Mouse (Mus musculus): ENCODE data around the gene Gm26602.
A peak's percentile ranks its signal among the peaks of the same experiment; 100 is the strongest.
"Not testable (repeated sequence)": the region's sequence is repeated elsewhere in the genome, so short reads cannot be mapped to it uniquely, and the experiment has no call there.

Gene Gm26602

DNA sequence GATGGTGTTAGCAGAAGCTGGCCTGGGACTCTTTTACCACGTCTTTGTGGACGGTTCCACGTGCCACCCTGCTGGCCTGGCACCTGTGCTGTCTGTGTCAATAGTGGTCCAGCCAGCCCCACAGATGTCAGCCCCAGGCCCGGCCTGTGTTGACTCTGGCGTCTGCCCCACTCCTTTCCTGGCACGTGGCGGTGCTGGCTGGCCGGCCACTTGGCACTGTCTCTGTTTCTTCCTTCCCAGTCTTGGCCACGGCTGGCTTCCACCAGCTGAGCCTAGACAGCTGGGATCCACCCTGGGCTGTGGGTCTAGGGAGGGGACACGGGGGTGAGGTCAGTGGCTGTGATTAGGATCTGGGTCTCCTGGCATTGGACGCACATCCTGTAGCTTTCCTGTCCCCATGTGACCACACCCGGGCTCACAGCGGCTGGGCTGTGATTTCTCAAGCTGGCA is 23.6 kb downstream of the Gm26602 start:
- DNase-seq = peak; percentile 71

DNA sequence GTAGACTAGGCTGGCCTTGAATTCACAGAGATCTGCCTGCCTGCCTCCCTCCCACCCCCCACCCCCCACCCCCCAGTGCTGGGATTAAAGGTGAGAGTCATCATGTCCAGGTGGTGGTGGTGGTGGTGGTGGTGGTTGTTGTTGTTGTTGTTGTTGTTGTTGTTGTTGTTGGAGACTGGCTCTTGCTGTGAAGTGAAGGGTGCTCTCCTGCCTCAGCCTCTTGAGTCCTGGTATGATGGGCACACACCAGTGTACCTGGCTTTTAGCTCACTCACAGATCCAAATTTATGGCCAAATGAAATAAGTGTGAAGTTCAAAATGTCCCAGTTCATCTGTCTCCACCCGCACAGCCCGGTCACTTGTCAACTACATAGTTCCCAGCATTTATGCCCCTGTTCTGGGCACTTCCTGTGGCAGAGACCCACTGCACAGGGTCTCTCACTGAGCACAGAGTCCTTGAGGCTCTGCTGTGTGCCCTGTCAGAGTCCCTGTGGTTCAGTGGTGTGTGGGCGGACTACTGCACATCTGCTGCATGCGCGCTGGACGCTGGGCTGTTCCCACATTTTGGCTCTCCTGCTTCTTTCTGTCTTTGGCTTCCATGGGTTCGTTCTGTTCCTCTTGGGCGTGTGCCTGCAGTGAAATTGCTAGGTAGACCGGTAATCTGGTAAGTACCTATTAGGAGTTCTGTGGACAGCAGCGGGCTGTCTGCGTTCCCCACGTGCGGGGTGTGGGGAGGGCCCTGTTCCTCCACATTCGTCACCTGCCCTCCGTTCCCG is 24.3 kb downstream of the Gm26602 start:
- DNase-seq = no peak

DNA sequence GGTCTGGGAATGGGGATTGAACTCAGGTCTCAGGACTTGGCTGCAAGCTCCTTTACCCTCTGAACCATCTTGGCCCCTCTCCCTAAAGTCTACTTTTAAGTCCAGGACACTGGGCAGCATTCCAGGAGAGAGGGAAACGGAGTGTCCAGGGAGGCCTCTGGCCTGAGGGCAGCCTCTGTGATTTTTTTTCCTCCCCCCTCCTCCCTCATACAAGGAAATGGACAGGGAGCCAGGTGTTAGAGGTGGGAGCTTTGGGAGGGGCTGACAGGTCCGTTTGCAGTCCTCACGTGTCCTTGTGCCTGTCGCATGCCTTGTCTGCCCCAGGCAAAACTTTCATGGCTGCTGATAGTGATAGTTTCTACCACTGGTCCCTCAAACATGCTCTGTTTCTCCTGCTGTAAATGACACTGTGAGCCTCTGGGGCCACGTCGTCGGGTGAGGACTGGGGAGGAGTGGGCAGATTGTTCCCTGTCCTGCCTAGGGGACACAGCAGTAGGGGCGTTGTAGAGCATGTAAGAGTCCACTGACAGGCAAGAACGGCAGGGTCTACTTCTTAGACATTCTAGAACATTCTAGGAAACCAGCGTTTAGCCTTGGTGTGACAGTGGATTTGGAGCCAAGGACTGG is 25.7 kb downstream of the Gm26602 start:
- DNase-seq = no peak

DNA sequence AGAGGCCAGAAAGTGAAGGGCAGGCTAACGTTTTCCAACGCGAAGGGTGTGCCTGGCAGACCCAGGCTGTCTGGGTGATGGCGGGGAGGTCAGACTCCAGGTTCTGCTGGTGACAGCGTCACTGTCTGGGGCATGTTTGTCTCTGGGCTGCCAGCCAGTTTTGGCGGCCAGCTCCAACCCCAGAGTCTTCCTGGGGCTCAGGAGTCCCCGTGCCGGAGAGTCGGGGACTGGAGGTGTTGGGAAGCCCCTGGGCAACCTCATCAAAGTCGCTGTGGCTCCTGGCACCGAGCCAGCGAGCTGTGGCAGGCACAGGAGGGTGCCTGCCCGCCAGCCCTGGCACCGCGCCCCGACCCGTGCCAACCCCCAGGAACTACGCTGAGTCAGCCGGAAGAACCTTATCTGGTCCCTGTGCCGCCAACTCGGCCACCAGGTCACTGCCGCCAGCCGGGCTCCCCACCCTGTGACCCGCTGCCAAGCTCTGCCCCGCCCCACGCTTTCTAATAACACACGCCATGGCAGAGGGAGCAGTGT is 26.3 kb downstream of the Gm26602 start:
- DNase-seq = no peak

DNA sequence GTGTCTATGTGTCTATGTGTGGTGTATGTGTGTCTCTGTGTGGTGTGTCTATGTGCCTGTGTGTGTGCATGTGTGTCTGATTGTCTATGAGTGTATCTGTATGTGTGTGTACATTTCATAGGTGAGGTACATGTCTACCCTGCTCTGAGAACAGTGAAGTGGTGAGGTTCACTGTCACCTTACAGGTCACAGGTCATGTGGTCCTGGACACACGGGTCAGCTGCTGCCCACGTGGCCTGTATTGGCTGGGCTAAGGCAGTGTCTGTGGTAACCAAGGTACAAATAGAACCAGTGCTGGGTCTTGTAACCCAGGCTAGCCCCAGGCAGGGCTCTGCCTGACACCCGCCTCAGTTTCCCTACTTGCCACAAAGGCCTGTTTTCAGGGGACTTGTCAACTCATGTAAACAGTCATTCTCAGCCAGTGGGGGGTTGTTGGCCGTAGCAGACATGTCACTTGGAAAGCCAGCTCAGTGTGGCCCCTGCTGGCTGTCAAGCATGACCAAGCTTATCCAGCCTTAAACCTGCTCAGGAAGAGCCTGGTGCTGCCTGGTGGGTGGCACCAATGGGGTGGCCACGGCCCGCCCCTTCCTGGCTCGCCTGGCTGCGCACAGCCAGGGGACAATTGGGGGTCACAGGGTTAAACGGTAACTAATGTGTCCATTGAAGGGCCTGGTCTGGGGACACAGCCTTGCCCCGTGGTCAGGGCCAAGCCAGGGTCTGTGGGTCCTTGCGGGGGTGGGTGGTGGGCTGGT is 27.3 kb downstream of the Gm26602 start:
- DNase-seq = no peak

DNA sequence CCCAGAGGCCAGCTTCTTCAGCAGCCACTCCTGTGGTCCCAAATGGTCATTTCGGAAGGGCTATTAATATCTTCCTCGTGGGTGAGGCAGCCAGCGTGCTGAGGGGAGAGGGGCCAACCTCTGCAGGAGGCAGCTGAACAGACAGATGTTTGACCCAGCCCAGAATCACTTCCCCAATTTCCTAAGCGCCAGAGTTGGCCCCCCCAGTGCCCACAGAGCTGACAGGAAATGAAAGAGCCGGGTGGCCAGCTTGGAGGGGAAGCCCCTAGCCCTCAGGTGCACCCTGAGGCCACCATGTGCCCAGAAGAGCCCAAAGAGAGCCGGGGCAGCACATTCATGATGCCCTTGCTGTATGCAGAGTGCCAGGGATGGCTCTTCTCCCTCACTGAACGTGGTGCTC is 30.1 kb downstream of the Gm26602 start:
- DNase-seq = no peak

DNA sequence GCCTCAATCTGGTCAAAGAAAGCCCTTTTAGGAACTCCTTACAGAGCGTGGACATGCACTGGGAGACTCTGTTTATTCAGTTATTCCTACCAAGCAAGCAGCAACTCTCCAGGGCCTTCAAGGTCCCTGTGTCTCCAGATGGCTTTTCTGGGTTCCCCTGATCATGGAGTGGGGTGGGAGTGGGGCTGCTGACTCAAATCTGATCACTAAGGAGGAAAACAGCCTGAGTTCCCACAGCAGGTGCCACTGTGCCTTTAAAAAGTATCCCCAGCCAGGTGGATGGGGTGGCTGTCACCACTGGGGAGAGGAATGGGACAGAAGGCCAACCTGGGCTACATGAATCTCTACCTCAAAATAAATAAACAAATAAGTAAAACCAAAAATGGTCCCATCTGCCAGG is 32.3 kb downstream of the Gm26602 start:
- DNase-seq = no peak

DNA sequence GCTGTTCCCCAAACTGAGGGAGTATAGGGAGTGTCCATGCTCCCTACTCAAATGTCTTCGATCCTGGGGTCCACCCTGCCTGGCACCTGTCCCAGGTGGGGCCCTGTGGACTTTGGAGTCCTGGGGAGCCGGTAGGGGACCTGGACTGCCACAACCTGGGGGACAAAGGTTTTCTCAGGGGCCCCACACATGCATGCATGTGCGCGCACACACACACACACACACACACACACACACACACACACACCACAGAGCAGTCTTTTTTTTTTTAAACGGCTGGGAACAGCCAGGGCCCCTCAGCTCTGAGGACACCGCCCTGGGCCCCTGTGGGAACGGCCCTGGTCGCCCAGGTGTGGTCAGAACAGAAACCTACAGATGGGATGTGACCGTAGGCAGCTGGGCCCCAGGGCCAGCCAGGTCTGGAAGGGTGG is 32.8 kb downstream of the Gm26602 start:
- no peak for DNase-seq

DNA sequence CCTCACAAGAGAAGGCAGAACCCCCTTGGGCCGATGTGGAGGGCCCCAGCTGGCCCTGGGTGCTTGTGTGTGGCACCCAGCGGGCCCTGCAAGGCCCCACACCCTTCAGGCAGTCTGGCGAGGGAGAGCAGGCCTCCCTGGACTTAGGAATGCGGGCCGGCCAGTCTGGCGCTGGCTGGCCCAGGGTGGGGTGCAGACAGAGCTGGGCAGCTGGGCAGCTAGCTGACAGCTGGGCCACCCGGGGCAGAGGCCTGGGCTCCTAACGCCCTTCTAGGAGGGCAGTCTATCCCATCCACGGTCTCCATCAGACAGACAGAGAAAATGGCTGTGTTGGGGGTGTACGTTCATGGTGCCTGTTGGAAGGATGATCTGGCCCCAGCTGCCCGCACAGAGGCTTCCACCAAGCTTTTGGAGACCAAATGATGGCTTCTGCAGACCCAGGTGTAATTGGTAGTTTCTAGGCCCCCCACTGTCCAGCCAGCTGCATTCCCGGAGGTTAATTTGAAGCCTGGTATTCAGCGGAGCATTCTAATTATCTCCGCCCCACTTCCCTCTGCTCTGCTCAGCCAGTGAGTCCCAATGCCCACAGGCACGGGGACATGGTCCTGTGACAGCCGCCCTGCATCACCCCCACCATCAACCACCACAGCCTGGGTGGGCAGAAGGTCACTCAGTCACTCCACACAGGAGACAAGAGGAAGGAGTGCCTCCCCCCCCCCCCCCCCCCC is 35.0 kb downstream of the Gm26602 start:
- DNase-seq = no peak

DNA sequence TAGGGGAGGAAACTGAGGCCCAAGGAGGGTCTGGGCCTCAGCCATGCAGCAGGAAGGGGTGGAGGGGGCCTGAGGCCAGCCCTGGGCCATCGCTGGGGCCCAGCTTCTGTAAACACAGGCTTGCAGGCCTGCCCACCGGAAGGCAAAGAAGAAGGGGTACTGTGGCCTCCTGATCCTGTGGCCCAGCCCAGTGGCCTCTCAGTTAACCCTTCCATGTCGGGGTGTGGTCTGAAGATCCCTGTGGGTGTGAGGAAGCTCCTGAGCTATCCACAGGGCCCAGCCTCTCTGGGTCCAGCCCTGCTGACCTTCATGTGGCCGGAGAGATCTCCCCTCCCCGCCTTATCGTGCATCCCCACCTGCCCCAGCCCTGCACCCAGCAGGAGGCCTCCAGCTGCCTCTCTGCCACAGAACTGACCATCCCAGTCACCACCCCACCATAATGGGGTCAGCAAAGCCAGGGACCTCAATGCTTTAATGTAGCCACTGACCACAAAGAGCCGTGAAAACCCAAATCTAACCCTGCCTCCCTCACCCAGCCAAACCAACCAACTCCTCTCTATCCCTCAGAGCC is 36.2 kb downstream of the Gm26602 start:
- no peak for DNase-seq

DNA sequence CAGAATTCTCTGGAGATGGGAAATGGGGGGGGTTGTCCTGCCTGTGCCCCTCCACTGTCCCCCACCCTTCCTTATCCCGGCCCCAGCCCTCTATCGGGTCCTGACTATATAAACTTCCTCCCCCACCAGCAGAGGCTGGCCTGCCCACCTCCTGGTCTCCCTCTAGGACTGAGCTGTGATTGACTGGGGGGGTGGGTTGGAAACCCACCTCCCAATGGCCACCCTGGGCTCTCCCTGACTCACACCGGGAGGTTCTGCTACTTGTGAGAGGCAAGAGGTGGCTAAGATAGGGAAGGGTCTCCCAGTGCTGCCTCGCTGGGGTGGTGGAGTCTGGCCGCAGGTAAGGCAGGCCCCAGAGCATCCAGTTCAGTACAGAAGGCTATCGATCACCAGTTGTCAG is 36.8 kb downstream of the Gm26602 start:
- DNase-seq = no peak

DNA sequence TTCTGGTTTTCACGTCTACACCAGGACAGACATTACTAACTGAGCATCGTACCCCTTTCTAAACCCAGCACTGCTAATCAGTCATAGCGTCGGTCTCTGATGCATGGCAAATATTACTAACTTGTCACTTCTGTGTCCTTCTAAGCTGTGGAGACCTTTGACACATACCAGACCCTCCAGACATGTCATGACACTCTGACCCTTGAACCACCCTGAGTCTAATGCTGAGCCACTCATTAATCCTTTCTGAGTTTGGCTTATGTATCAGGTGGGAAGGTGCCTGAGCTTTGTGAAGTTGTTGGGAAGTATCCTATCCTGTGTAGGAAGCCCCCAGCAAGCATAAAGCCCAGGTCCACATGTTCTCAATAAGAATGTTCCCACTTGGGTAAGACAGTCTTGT is 39.2 kb downstream of the Gm26602 start:
- DNase-seq = no peak

DNA sequence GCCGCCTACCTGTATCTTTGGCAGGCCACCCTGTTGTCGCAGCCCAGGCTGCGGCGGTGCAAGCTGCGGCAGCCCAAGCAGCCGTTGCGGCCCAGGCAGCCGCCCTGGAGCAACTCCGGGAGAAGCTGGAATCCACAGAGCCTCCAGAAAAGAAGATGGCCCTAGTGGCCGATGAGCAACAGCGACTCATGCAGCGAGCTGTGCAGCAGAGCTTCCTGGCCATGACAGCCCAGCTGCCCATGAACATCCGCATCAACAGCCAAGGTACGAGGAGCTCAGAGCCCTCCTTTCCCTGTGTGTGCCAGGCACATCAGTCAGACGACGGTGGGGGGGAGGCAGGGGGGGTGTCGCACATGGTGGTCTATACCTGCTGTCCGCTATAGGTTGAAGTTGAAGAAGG is 40.0 kb downstream of the Gm26602 start:
- DNase-seq = no peak

DNA sequence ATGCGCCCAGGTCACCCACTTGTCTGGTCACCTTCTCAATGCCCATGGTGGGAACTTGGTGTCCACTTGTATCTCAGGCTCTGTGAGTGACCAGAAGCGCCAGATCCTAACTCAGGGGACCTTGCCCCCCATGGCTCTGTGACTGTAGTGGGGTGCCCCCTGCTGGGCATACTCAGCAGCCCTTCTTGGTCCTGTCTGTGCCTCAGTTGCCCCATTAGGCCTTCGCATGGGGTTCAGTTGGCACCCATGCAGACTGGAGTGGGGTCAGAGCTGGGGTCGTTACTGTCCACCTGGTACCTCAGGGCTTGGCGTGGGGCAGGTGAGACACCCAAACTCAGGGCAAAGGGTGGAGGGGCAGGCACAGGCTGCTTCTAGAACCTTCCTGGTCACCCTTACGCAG is 43.3 kb downstream of the Gm26602 start:
- no peak for DNase-seq

DNA sequence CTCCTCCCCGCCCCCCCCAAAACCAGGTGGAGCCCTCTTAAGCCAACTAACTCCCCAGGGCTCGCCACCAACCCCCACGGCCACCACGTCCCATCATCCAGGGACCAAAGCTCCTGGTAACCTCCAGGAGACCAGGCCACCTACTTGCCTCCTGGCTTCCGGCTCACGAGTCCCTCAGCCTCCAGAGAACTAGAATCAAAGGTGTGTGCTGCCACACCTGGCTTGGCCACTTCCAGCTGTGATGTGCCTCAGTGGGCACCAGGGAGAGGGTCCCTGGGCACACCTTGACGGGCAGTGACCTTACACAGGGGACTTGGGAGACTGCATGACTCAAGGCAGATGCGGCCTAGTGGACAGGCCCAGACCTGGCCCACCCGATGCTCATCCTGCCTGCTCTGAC is 45.0 kb downstream of the Gm26602 start:
- DNase-seq = no peak

DNA sequence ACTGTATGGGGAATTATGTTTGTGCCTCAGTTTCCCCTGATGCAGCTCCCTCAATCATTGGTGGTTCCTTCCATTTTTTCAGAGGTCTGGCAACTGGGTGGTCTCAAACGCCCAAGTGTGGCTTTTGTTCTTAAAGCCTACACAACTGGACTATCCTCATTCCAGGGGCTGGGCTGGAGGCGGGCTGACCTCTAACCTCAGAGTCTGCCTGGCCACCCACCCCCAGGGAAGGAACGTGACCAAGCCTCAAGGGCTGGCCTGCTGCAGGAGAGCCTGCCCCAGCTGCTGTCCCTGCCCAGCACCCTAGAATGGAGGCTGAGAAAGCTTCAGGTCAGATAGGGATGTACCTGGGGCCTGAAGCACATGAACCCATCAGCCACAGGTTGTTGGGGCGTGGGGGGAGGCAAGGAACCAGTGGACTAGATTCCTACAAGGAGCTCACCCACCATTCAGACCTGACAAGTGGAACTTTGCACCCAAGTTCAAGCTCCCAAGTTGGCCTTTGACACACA is 46.0 kb downstream of the Gm26602 start:
- no peak for DNase-seq

DNA sequence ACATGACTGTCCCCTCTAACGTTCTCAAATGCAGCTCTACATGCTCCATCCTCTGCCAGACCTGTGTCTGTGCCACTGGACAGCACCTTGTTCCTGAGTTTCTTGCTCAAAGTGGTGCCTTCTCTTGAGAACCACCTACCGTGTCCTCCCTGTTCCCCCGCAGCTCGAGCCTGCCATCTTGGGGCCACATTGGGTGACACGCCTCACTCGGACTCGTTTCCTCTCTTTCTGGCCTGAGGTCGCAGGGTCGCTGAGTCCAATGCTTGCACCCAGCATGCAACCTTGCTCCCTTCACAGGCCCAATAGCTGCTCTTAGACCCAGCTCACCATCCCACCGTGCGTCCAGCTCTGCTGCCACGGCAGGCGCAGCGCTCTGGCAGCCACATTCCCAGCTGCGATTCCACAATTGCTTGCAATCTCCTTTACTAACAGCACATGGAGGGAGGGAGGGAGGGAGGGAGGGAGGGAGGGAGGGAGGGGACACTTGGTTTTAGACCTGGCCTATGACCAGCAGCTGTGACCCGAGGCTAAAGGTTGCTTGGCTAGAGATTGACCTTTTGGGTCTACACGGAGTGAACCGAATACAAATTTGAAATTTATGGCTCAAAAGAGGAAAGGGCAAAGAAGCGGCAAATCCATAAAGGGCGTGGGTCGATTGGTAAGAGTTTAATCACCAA is 47.6 kb downstream of the Gm26602 start:
- DNase-seq = peak; percentile 61

DNA sequence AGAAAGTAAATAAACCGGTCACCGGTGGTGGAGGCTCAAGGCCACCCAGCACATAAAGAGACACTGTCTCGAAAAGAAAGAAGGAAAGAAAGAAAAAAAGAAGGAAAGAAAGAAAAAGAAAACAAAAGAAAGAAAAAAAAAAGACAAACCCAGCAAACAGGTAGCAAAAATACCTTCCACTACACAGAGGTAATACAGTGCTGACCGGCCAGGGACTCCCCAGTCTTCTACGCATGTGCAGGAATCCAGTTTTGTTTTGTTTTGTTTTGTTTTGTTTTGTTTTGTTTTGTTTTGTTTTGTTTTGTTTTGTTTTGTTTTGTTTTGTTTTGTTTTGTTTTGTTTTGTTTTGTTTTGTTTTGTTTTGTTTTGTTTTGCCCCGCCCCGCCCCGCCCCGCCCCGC is 48.8 kb downstream of the Gm26602 start:
- DNase-seq = not testable (repeated sequence)

DNA sequence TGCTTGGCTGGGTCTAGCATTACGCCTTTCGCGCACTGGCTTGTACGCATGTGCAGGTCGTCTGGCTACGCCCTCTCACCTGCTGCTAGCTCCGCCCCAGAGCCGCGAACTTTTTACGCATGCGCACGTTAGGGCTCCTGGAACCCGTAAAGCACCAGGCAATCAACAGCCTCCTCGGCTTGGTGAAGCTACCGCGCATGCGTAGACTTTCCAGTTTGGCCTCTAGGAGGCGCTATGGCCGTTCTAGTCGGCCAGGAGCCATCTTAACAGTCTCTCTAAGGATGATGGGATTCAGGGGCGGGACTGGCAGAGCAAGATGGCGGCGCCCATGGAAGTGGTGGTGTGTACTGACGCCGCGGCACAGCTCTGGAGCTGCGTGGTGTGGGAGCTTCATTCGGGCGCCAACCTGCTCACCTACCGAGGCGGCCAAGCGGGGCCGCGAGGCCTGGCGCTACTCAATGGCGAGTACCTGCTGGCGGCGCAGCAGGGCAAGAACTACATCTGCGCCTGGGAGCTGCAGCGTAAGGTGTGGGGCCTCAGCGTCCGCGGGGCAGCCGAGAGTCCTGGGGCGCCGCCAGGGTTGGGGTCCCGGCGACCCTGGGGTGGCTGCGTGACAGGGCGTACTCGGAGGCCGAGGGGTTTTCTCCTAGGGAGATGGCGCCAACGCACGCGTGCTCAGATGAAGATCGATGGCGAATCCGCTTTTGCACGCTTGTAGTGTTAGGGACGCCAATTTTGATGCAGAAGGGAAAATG is 49.4 kb downstream of the Gm26602 start, which contains the start of gene Wdr18:
Wdr18 (plus strand) TSS at position 306 of the 755 bp plus-strand sequence.
- peak; percentile 99 for DNase-seq
